Mouse (Mus musculus) ES-CJ7 (cell line): ENCODE results near the gene Sema5a.

ENCODE experiments used
- DNase-seq: peaks from one replicate; pipeline ENCODE4 v3.0.0; 2011; ENCODE audit warnings: low read depth, low spot score

The Sema5a gene

GRCm38 (mm10) chr15:32254806-32255205, 10.2 kb downstream of the Sema5a start:
- DNase-seq = no peak

- no peak for DNase-seq
These were observed 12.7 kb downstream of the Sema5a start for GRCm38 (mm10) chr15:32257340-32257739.

DNA sequence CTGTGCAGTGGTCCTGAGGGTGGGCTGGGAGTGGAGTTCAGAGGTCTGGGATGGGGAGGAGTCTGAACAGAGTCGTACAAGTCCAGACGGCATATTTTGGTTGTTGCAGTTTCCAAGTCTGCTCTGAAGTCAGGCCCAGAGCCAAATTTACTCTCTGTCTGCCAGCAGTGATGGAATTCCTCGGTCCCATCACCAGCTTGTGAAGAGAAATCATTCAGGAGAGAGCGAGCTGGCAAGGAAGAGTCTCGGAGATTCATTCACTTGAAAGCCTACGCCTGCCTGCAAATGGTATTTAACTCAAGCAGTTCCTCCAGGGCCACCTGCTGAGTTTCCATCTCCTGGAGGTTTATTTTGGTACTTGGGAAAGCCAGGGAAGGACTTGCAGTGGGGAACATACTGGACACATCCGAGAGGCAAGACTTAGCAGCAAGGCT, 13.3 kb downstream of the Sema5a start:
- DNase-seq = no peak

DNA sequence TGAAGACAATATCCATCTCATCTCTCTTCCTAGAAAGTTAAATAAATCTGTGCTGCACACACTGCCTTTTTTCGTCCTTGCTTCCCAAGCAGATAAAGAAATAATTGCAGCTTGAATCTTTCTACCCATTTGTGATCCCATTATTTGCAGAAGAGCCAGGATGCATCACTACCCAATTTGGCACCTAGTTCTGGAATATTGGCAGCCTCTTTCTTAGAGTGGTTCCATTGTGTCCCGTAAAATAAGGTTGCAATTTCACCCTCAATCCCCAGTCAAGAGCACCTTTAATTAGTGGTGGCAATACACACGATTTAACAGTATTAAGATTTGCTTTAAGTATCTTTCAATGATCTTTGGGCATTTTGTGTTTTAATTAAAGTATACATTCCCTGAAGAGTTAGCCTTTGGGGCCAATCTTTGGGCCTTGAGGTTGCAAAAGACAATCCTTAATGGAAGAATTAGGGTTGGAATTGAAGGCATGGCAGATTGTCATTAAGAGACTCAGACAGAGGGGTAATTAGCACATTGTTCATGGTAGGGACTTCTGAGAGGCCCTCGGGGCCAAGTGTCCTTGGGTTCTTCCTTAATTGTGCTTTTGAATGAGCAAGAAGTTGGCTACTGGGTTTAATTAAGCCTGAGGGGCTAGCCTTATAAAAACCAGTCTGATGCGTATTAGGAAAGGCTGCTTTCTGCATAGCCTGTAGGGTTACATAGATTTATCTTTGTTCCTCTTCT, 14.9 kb downstream of the Sema5a start:
- no peak for DNase-seq

GRCm38 (mm10) chr15:32260942-32261341, 16.3 kb downstream of the Sema5a start:
- no peak for DNase-seq

DNA sequence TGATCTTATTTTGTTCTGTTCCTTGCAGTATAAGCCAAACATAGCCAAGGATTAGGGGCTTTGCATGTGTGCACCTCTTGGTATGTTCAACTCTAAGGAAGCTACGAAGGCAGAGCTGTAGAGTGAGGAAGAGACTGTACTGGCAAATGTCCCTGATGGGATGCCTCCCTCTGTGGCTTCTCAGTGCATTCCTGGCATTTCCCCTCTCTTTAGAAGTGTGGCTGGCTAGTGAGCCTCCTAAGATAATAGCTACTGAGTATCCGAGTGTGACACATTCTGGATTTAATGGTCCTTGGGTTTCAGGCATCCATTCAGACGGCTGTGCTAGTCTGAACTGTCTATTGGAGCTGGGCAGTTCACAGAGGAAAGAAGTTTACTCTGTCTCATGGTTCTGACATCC, 19.0 kb downstream of the Sema5a start:
- DNase-seq = no peak

DNA sequence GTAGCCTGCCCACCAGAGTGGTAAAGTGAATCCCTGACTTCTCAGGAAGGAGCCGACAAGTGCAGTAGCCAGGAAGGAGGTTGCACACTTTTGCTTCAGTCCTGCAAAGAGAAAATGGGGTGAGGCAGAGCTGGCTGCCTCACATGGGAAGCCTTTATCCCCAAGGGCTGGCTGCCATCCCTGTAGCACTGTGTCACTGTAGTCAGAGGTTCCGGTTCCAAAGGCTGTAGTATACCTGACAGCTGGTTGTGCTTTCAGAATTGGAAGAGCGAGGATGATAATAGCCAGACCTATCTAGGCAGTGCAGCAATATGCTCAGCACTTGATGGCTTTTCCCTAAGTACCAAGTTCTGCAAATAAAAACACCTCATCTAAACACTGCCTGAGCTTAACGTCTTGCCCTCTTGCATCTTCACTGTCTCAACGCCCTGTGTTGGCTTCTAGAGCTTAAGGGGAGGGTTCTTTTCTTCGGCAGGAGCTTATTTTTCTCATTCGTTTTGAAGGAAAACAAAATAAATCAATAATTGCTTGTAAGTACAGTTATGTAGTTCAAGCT, 20.3 kb downstream of the Sema5a start:
- no peak for DNase-seq

DNA sequence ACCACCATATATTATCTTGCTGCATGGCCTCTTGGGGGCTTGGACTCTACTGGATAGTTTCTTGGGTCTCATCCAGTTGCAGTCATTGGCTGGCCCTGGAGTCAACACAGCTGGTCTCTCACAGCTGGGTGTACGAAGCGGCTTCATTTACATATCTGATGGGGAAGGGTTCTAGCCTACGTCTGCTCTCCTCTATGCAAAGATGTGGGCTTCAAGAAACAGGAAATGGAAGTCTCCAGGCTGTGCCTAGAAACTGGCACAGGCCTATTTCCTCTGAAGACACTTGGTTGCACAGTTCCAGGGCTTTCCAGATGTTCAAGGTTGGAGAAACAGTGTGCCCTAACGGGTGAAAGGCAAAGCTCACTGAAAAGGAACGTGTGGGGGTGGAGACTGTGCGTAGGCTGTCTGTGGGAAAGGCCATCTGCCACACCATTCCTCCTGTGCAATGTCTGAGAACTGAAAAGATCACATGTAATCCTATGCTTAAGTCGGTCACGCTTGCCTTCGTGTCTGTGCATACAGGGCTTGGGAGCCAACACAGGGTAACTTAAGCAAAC, 20.8 kb downstream of the Sema5a start:
- DNase-seq = no peak

DNA sequence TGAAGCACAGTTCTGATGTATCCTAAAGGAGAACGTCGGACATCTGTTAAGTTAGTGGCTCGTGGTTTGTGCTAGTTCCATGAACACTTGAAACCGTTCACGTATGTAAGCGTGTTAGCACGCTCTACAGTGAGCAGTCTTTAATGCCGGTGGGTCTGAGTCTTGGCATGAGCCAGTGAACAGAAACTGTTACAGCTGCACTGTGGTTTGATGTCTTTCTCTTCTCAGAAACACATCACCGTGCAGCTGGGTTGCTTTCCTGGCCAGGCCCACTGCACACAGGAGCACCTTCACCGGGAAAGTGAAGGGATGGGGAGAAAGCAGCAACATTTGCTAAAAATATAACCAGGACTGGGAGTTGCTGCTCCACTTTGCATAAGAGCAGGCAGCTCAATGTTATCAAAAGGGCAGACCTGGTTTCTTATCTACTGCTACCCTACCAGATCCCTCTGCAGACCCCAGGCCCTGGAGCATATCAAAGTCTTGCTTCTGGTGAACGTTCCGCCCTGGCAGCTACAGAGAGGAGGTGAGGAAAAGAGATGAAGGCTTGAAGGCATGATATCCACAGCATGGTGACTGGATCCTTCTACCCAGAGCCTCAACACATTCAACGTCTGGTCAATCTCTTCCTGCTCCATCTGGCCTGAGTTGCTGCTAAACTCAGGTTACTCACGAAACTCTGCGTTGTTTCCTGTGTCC, 21.7 kb downstream of the Sema5a start:
- DNase-seq = no peak

GRCm38 (mm10) chr15:32270106-32270505, 25.5 kb downstream of the Sema5a start:
- DNase-seq = no peak

DNA sequence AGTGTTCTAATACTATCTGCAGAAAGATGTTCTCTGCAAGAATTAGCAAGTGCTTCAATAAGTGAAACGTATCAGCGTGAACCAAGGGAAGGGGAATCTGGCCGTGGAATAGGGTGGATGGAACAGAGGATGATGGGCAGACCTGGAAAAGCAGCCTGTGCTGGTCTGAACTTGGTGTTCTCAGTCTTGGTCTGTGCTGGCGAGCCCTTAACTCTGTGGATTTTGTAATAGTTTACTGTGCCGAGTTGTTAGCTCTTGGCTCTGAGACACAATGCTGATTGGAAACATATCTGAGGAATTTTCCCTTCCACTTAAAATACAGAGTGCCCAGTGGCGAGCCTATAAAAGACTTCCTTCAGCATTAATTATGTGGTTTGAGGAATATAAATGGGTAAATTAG, 29.3 kb downstream of the Sema5a start:
- no peak for DNase-seq

DNA sequence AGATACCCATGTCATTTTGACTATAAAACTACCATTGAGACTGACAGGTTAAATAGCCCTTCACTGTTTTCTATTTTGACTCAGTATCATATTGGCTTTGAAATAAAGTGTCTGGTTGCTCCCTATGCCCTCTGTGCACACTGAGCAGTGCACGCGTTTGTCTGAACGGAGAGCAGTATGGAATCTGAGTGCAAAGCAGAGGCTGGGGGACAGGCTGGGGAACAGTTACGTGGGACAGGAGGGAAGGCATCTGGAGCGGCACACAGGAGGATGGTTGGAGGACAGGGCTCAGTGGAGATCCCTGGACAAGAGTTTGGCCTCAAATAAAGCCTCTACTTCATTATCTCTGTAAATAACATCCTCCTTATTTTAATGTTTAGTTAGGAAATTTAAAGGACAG, 30.4 kb downstream of the Sema5a start:
- no peak for DNase-seq

DNA sequence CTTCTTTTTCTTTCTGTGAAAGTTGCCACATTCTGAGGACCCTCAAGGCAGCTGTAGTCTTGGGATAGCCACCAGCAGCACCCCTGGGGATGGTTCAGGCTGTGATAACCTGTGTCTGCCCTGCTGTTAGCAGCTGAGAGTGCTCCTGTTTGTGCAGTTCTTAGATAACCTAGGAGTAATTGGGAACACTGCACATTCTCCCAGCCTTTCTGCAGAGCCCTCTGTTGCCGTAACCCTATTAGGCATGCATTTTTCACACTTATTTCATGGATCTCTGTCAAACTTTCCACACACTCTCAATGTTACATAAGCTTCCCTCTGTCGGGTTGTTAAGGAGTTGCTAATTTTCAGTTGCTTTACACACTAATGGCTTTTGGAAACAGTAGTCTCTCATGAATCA, 34.0 kb downstream of the Sema5a start:
- DNase-seq = no peak

DNA sequence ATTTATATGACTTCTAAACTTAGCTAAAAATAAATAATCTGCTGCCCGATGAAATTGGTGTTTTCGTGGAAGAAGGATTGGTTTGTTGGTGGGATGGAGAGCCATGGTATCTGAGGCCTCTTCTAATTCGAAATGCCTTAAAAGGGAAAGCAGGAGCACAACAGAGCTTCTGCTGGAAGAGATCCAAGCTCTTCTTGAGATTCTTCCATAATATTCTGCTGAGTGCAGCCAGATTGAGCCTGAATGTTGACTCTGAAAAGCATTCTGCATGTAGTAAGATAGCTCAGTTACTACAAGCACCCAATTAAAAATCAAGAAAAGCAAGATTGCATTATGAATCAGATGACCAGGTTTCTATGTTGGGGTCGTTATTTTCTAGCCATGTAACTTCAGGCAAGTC, 36.8 kb downstream of the Sema5a start:
- DNase-seq = no peak

- DNase-seq = no peak
These were observed 40.1 kb downstream of the Sema5a start for GRCm38 (mm10) chr15:32284688-32285087.

DNA sequence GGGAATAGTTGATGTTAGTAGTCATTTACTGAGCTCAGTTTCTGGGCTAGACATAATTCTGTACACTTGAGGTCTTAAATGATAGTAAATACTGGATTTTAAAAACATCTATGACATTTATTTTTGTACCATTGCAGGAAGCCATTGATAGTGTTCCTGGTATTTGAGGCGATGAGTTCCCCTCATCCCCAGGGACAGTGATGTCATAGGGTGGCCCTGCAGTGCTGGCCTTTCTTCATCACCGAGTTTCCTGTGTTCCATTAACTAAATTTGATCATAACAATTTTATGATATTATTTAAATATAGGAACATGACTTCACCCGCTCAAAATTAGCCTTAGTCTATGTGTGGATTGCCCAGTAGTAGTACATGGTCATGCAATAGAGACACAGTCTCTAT, 41.7 kb downstream of the Sema5a start:
- no peak for DNase-seq

- DNase-seq = no peak
These were observed 43.9 kb downstream of the Sema5a start for GRCm38 (mm10) chr15:32288480-32288879.

GRCm38 (mm10) chr15:32291000-32291399, 46.4 kb downstream of the Sema5a start:
- no peak for DNase-seq

DNA sequence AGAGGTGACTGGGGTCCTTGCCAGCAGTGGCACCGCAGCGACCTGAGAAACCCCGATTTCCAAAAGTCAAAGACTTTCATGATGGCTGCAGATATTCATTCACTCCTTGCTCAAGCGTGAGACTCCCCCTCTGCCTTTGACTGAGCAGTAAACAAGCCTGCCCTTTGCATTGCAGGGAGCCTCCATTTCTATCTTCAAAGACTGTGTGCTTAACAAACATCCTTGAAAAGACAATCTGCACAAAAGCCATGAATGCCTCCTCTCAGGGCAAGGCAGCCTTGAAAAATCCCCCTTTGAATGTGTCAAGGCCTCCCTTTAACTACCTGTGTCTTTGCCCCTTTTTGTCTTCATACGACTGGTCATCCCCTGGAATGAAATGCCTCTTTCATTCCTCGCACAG, 51.9 kb downstream of the Sema5a start:
- no peak for DNase-seq

DNA sequence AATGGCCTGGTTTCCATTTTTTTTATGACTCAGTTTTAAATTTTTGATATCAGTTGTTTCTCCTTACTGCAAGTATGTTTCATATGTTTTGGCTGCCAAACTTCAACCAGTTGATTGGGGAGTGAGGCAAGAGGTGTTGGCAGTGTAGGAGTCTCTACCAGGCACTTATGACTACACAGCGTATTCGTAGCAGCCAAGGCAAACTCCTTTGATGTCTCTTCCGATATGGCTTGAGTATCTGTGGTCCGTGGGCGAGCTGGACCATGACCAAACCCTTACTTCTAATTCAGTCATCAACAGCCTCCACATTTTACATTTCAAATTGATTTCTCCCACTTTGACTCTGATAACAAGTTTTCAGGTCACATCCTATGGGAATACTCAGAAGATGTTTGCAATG, 52.7 kb downstream of the Sema5a start:
- no peak for DNase-seq

GRCm38 (mm10) chr15:32298525-32298924, 53.9 kb downstream of the Sema5a start:
- DNase-seq = no peak

GRCm38 (mm10) chr15:32300991-32301390, 56.4 kb downstream of the Sema5a start:
- no peak for DNase-seq
